Mouse (Mus musculus): ENCODE results near the gene Evx1.

Evx1 gene

DNA sequence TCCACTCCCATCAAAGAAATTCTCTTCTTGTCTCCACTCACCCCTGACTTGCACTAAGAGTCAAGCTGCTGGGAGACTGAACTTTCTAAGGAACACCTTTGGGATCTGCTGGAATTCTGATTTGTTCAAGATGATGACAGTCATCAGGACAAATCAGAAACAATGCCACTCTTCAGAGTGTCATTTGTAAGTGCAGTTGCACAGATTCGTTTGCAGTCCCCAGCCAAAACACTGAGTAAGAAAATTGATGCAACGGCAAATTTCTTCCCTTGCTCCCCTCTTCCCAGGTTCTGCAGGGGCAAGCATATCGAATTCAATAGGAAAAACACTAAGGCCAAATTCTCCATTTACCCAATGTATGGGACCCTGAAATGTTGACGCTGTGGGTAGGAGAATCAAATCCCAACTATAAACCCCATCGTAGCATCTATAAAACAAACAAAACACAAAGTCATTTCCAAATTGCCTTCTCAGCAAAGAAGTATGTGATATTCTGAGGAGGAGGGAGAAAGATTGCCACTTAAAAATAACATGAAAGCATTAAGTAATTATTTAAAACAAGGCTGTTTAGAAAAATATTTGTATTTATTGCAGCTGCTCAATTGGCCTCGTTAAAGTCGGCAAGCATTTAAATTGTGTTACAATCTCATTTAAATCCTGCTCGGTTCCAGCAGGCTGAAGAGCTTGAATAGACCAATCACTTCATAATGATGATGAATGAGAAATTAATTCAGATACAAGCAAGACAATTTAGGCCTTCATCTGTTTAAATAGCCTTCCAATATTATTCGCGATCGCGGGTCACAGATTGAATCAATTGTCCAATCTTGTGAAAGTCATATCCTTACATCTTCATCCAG is 7.9 kb downstream of the Evx1 start:
- WGBS, result 2% methylated on average over 12 of the region's 12 CpGs

DNA sequence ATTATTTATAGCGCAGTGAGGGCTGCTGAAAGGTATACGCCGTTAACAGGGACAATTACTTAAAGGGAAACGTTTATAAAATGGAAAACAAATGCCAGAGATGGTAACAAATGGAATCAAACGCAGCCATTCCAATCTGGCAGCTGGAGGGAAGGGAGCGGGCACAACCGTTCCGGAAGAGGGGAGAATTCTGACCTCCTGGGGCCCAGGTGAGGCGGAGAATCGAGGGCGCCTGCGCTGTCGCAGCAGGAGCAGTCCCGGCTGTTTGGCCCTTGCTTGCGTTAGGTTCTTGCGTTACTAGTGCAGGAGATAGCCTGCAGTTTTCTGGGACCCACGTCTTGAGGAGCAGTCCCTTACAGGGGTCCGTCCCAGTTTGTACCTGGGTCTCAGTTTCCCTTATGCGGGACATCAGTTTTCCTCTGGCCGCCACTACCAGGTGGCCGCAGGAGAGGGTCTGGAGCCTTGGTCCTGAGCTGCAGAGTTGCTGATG is 8.6 kb downstream of the Evx1 start:
- WGBS, result 4% methylated on average over 21 of the region's 21 CpGs

DNA sequence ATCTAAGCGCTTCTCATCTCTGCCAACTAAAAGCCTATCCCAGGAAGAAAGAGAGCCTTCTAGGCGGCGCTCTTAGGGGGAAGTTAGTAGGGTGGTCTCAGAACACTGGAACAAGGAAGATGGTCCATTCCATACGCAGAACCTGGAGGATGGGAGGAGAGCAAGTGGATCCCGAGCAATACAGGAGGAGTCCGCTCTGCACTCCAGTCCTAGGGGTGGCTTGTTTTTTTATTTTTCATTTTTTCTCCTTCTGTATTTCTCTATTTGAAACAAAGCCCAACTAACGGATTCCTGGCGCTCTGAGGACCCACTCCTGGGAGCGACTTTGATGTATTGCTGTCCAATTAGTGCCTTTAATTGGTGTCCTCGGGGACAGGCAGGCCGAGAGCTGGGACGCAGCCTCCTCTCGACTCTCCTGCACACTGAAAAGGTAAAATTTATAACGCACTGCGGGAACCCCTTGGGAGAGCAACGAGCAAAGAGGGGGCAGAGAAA is 9.5 kb downstream of the Evx1 start:
- WGBS, result 4% methylated on average over 16 of the region's 16 CpGs

DNA sequence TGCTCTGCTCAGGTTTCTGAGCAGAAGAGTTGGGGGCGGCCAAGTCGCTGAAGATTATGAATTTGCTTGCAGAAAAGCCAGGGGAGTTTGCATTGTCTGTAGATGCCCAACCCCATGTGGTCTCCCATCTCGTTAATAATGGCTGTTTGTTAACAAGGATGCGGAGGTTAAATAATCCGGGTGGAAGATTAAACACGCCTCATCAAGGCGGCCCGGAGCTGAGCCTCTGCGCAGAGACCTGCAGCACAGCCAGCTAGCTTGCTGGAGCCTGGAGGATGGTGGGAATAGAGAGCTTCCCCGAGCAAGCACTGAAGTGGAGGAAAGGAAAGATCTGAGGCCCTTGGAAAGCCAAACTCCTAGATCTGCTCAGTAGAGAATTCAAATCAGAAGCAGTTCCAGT is 10.0 kb downstream of the Evx1 start:
- 8% methylated on average over 10 of the region's 10 CpGs for whole genome bisulfite sequencing

DNA sequence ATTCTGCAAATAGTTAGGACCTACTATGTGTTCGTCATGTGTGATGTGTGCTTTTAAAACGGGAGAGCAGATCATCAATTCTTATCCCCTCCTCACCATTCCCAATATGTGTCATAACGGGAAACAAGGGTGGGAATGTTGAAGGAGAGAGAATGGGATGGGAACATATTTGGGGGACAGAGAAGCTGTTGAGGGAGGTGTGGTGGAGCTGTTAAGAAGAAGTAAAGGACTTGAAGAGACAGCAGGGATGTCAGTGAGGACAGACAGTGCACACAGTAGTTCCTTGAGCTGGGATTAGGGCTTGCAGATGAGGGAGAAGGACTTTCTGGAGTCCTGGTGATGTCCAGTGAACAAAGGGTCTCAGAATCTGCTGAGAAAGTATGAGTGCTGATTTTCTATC is 10.8 kb downstream of the Evx1 start:
- WGBS, result 62% methylated on average over 3 of the region's 3 CpGs

DNA sequence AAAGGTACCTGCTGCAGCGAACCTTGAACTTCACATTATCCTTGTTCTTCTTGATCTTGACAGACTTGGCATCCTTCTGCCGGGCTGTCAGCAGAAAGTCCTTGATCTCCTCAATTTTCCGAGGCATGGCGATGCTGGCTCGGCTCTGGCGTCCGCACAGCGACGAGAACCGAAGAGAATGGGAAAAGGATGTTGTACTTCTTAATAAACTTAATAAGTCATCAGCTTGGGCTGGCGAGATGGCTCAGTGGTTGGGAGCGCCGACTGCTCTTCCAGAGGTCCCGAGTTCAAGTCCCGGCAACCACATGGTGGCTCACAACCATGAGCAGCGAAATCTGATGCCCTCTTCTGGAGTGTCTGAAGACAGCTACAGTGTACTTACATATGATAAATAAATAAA is 33.5 kb downstream of the Evx1 start:
- 94% methylated on average over 16 of the region's 16 CpGs for WGBS

DNA sequence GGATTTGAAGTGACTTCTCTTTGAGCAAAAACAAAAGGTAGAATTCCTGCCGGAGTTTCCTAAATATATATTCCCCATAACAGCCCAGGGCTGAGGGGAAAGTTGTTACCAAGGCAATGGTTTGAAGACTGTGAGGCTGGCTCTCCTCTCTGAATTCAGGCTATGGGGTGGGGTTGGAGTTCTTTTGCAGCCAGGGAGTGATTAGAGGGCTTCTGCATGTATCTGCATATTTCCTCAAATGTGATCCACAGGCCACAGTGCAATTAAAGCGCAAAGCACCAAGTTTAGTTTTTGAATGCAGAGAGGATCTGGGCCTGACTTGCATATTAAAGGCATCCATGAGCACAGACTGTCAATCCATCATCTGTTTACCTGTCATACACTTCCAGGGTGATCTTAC is 52.7 kb downstream of the Evx1 start:
- 76% methylated on average over 2 of the region's 2 CpGs for WGBS

DNA sequence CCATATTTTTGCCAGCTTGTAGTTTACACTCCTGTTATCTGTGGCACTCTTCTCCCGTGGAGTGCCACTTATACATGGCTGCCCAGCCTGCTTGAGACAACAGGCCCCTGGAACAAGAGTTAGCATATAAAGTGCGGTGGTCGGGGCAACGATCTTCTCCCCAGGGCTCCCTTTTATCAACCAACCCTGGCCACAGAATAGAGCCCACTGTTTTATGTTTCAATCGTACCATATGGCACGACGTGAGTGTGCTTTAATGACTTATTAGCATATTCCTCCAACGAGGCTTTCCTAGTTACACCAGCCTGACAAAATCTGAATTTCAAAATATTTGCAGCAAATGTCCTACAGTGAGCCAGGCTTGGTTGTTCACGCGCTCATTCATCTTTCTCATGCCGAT is 53.2 kb downstream of the Evx1 start:
- WGBS, result 47% methylated on average over 11 of the region's 11 CpGs

DNA sequence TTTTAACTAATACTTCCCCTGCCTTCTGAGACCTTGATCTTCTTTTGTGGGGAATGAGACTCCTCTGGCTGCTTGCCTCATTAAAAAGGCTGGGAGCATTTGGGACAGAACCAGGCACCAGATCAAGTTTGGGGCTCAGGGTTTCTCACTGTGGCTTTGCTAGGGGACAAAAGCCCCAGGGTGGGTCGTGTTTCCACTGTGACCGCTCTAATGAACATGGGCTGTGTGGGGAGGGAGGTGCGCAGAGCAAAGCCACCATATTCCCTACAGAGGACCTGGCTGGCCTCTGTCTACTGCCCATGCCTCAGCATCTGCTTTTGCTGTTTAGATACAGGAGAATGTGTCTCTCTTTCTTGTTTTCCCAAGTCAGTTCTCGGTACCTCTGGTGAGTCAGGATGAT is 53.8 kb downstream of the Evx1 start:
- 74% methylated on average over 4 of the region's 4 CpGs for WGBS
